Mouse (Mus musculus) CD4-positive, CD25-positive, alpha-beta regulatory T cell, adult 2 months (primary cell): ENCODE data around the gene Spint1.

Experiments used
- DNase-seq: peaks from one replicate; pipeline ENCODE4 v3.0.0-alpha.2; 2012; ENCODE audit warnings: low read depth, low spot score

The Spint1 gene

GRCm38 (mm10) chr2:119293311-119293710, 56.1 kb downstream of the Spint1 start:
- DNase-seq = no peak

GRCm38 (mm10) chr2:119293776-119294390, 56.7 kb downstream of the Spint1 start:
- no peak for DNase-seq

- no peak for DNase-seq
Measured at GRCm38 (mm10) chr2:119294411-119294810, 57.2 kb downstream of the Spint1 start.

- no peak for DNase-seq
Measured at GRCm38 (mm10) chr2:119296756-119297155, 59.6 kb downstream of the Spint1 start.

- no peak for DNase-seq
Measured at GRCm38 (mm10) chr2:119297506-119297905, 60.3 kb downstream of the Spint1 start.

GRCm38 (mm10) chr2:119298330-119298729, 61.2 kb downstream of the Spint1 start:
- peak; percentile 77 for DNase-seq

GRCm38 (mm10) chr2:119298839-119299238, 61.7 kb downstream of the Spint1 start:
- DNase-seq = no peak
